Mouse (Mus musculus) spleen, adult 12 weeks (tissue): ENCODE results near the gene Efemp2.

Experiments
- DNase-seq: peaks from one replicate; pipeline ENCODE4 v3.0.0; 2022; ENCODE audit warnings: low spot score

Gene Efemp2

GRCm38 (mm10) chr19:5455037-5455436, 18.7 kb upstream of the Efemp2 start:
- no peak for DNase-seq

GRCm38 (mm10) chr19:5455568-5455967, 18.2 kb upstream of the Efemp2 start:
- no peak for DNase-seq

GRCm38 (mm10) chr19:5456241-5456921, 17.4 kb upstream of the Efemp2 start:
- no peak for DNase-seq

GRCm38 (mm10) chr19:5456922-5457745, 16.6 kb upstream of the Efemp2 start:
- peak; percentile 85 for DNase-seq

GRCm38 (mm10) chr19:5457746-5458442, 15.9 kb upstream of the Efemp2 start, which contains the start of gene Ccdc85b:
Gene Ccdc85b (minus strand): TSS chr19:5457894.
- DNase-seq = no peak

GRCm38 (mm10) chr19:5459019-5459418, 14.7 kb upstream of the Efemp2 start:
- DNase-seq = no peak

GRCm38 (mm10) chr19:5459896-5460295, 13.9 kb upstream of the Efemp2 start:
- no peak for DNase-seq

- DNase-seq = peak; percentile 78
Measured at GRCm38 (mm10) chr19:5460465-5460911, 13.3 kb upstream of the Efemp2 start, which contains the start of gene Fibp. Gene Fibp (plus strand): TSS chr19:5460615.

GRCm38 (mm10) chr19:5461411-5461810, 12.3 kb upstream of the Efemp2 start:
- no peak for DNase-seq

GRCm38 (mm10) chr19:5463212-5463611, 10.5 kb upstream of the Efemp2 start:
- no peak for DNase-seq

- no peak for DNase-seq
Measured at GRCm38 (mm10) chr19:5463791-5464562, 9.8 kb upstream of the Efemp2 start.

- DNase-seq = no peak
Measured at GRCm38 (mm10) chr19:5465037-5465436, 8.7 kb upstream of the Efemp2 start.

GRCm38 (mm10) chr19:5466916-5467500, 6.7 kb upstream of the Efemp2 start:
- no peak for DNase-seq

GRCm38 (mm10) chr19:5468374-5468773, 5.4 kb upstream of the Efemp2 start, which contains the start of gene Ctsw:
Gene Ctsw (minus strand): TSS chr19:5468507.
- no peak for DNase-seq

- DNase-seq = no peak
Measured at GRCm38 (mm10) chr19:5471846-5472245, 1.9 kb upstream of the Efemp2 start.

GRCm38 (mm10) chr19:5472857-5473256, 897 bp upstream of the Efemp2 start:
- no peak for DNase-seq

- DNase-seq = no peak
Measured at GRCm38 (mm10) chr19:5474281-5475068, 721 bp downstream of the Efemp2 start.

GRCm38 (mm10) chr19:5475069-5475714, 1.4 kb downstream of the Efemp2 start:
- no peak for DNase-seq

- DNase-seq = no peak
Measured at GRCm38 (mm10) chr19:5477004-5477667, 3.4 kb downstream of the Efemp2 start.
